Mouse (Mus musculus) liver, adult 2 months (tissue): Measurements from ENCODE around the gene Ctrc.

Experiments used
- CTCF ChIP-seq: fragments of 200-500 bp; IDR thresholded peaks from 2 replicates; pipeline ENCODE4 v1.5.1; 2011; ENCODE audit warnings: low read depth, low read length, control low read depth
- POLR2A ChIP-seq: fragments of 200-500 bp; IDR thresholded peaks from 2 replicates; pipeline ENCODE4 v1.6.1; 2011; ENCODE audit warnings: low read length, control low read depth; ENCODE audit not compliant: insufficient read depth; ENCODE audit errors: extremely low read depth

DNA sequence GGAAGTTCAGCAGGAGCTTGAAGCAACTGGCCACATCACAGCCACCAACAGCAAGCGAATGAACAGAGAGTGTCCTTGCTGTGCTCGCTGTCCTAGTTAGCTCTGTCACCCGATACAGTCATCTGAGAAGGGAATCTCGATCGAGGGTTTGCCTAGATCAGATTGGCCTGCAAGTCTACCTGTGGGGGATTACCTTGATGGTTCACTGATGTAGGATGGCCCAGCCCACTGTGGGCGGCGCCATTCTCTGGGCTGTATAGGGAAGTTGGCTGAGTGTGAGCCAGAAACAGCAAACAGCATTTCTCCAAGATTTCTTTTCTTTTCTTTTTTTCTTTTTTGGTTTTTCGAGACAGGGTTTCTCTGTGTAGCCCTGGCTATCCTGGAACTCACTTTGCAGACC lies 18.3 kb upstream of the Ctrc start:
- no peak for TF ChIP-seq POLR2A
- no peak for TF ChIP-seq CTCF
